Mouse (Mus musculus): ENCODE results near the gene Rnf151. TPM values are rescaled to one million over a fixed set of nuclear protein-coding genes. Genes with fewer than 3 reads are reported as not detected.
A peak's percentile ranks its signal among the peaks of the same experiment; 100 is the strongest.
"Not testable (repeated sequence)": the region's sequence is repeated elsewhere in the genome, so short reads cannot be mapped to it uniquely, and the experiment has no call there.

Rnf151 gene
- total and polyA plus RNA-seq, 3 experiments: 0.68 TPM; not detected in 2

DNA sequence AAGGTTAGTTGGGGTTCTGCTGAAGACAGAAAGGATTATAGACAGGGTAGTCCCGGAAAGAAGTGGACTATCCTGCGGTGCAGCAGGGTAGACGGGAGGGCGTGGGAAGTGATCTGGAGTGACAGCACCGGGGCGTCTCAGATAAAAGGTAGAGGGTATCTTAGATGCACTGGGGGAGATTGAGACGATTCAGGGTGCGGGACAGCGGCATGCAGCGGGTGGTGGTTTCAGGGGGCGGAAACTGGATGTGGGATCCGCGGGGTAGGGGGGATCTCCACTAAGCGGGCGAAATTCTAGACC is 6.0 kb upstream of the Rnf151 start:
- Histone ChIP-seq H3K4me3 (peak overlapping the region; percentile 73), H3K27ac (peak overlapping the region; percentile 98), H3K27me3 (ENCODE audit: control insufficient read depth, insufficient read depth, low read length) (no peaks in the 10 kb centered on the region), H3K4me1 (ENCODE audit: control insufficient read depth, insufficient read depth, low read length) (peaks cover 7% of the 10 kb centered on the region), H3K9ac (ENCODE audit: low read depth, low read length) (peak overlapping the region; percentile 97), H3K79me2 (replicated peaks; ENCODE audit: control insufficient read depth, insufficient read depth, low read length) (no peaks in the 10 kb centered on the region), H3K36me3 (ENCODE audit: control insufficient read depth, insufficient read depth, low read length) (peaks cover 12% of the 10 kb centered on the region)
- intact Hi-C loops (cut with DNase I): no loop called here
- WGBS: under 1% methylated on average over 15 of the region's 15 CpGs
- TF ChIP-seq EP300 (IDR thresholded peaks at IDR 0.05; ENCODE audit: insufficient read depth, low read depth, low read length): no peak
- TF ChIP-seq POLR2A (IDR thresholded peaks at IDR 0.05; ENCODE audit: insufficient read depth, low read depth, low read length): no peak
- TF ChIP-seq CTCF (IDR thresholded peaks at IDR 0.05): no peak
- DNase-seq: no peak

DNA sequence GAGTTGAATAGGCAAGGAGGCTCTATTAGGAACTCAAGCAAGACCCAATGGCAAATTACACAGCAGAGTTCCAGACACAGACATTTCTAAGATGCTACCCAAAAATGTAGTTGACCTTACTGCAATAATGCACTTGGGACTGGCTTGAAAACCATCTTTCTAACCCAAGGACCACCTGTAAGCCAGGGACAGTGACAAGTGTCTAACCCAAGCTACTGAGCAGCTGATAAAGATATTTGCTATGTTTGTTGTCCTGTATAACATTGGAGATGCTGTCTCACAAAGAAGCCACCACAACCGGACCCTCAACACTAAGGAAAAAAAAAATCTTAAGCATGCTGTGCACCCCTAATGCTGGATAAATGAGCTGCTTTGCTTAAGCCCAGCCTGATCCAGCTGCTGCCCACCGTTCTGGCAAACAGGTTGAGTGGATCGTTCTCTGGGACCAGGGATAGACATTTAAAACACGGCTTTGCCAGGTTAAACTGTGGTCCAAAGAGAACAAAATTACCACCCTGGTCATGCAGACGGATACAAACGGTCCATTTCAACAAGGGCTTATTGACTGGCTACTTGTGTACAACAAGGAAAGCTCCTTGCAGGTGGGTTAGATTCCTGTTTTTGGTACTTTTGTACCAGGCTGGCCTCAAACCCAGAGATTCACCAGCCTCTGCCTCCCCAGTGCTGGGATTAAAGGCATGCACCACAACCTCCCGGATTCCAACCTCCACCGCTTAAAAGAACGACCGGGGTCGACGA is 5.4 kb upstream of the Rnf151 start:
- H3K79me2 ChIP-seq (replicated peaks; ENCODE audit: control insufficient read depth, insufficient read depth, low read length): no peaks in the 10 kb centered on the region
- peak overlapping the region; percentile 73 for H3K4me3 ChIP-seq
- peak overlapping the region; percentile 98 for H3K27ac ChIP-seq
- H3K27me3 ChIP-seq (ENCODE audit: control insufficient read depth, insufficient read depth, low read length): no peaks in the 10 kb centered on the region
- peaks cover 12% of the 10 kb centered on the region for H3K36me3 ChIP-seq (ENCODE audit: control insufficient read depth, insufficient read depth, low read length)
- peaks cover 7% of the 10 kb centered on the region for H3K4me1 ChIP-seq (ENCODE audit: control insufficient read depth, insufficient read depth, low read length)
- peak overlapping the region; percentile 97 for H3K9ac ChIP-seq (ENCODE audit: low read depth, low read length)
- under 1% methylated on average over 12 of the region's 12 CpGs for WGBS
- no peak for DNase-seq
- intact Hi-C loops (cut with DNase I): no loop called here
- TF ChIP-seq POLR2A (IDR thresholded peaks at IDR 0.05; ENCODE audit: insufficient read depth, low read depth, low read length): no peak
- no peak for TF ChIP-seq EP300 (IDR thresholded peaks at IDR 0.05; ENCODE audit: insufficient read depth, low read depth, low read length)
- no peak for TF ChIP-seq CTCF (IDR thresholded peaks at IDR 0.05)

DNA sequence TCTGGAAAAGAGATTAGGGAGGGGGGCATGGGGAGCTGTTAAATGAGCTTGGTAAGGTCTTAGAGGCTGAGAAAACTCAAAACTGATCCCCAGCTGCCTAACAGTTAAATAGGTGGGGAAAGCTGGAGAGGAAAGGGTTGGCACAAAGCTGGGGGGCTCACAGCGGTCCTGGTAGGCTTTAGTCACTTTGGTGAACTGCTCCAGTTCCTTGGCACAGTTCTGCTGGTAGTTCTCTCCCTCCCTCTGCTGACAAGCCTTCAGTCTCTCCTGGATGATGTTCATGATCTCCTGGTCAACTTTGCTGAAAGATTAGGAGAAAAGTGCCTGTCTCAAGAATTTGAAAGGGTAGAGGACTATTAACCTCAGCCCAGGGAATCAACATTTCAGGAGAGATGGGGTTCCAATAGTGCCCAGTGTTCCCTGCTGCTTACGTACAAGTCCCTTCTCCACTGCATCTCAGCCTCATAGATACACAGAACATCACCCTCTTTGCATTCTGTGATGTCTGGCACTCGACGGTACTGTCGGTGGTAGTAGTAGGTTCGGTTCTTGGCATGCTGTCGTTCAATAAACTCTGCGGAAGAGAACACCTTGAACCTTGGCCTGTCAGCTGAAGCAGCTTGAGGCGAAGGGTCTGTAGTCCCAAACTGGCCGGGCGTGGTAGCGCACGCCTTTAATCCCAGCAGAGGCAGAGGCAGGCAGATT is 4.5 kb upstream of the Rnf151 start:
- H3K9ac ChIP-seq (ENCODE audit: low read depth, low read length): 0 out of 2 replicates have a peak overlapping the region, but pooled peaks have one; percentile 8
- H3K27ac ChIP-seq: no peak overlapping the region
- intact Hi-C loops (cut with DNase I): no loop called here
- 27% methylated on average over 13 of the region's 13 CpGs for WGBS
- H3K27me3 ChIP-seq (ENCODE audit: control insufficient read depth, insufficient read depth, low read length): no peaks in the 10 kb centered on the region
- H3K4me1 ChIP-seq (ENCODE audit: control insufficient read depth, insufficient read depth, low read length): peaks cover 7% of the 10 kb centered on the region
- no peaks in the 10 kb centered on the region for H3K79me2 ChIP-seq (replicated peaks; ENCODE audit: control insufficient read depth, insufficient read depth, low read length)
- no peak for DNase-seq
- peaks cover 12% of the 10 kb centered on the region for H3K36me3 ChIP-seq (ENCODE audit: control insufficient read depth, insufficient read depth, low read length)
- no peak for TF ChIP-seq POLR2A (IDR thresholded peaks at IDR 0.05; ENCODE audit: insufficient read depth, low read depth, low read length)
- no peak for TF ChIP-seq EP300 (IDR thresholded peaks at IDR 0.05; ENCODE audit: insufficient read depth, low read depth, low read length)
- TF ChIP-seq CTCF (IDR thresholded peaks at IDR 0.05): no peak
- H3K4me3 ChIP-seq: no peak overlapping the region

GRCm38 (mm10) chr17:24721383-24721955 is 3.6 kb upstream of the Rnf151 start:
- Histone ChIP-seq H3K9ac (ENCODE audit: low read depth, low read length) (peak overlapping the region; percentile 23; the same call in 1 of the 2 replicates), H3K36me3 (ENCODE audit: control insufficient read depth, insufficient read depth, low read length) (peaks cover 12% of the 10 kb centered on the region)
- H3K79me2 ChIP-seq (replicated peaks; ENCODE audit: control insufficient read depth, insufficient read depth, low read length); H3K27ac ChIP-seq; H3K4me1 ChIP-seq (ENCODE audit: control insufficient read depth, insufficient read depth, low read length); intact Hi-C loops (cut with DNase I); DNase-seq; H3K4me3 ChIP-seq; H3K27me3 ChIP-seq (ENCODE audit: control insufficient read depth, insufficient read depth, low read length): not testable (repeated sequence)
- TF ChIP-seq POLR2A (IDR thresholded peaks at IDR 0.05; ENCODE audit: insufficient read depth, low read depth, low read length): 0 out of 2 replicates have a peak, but pooled peaks have one; percentile 27
- WGBS: 28% methylated on average over 7 of the region's 7 CpGs

- H3K4me3 ChIP-seq: peak overlapping the region; percentile 74
- DNase-seq; intact Hi-C loops (cut with DNase I); H3K27me3 ChIP-seq (ENCODE audit: control insufficient read depth, insufficient read depth, low read length); H3K79me2 ChIP-seq (replicated peaks; ENCODE audit: control insufficient read depth, insufficient read depth, low read length); H3K4me1 ChIP-seq (ENCODE audit: control insufficient read depth, insufficient read depth, low read length): not testable (repeated sequence)
- WGBS: 1% methylated on average over 11 of the region's 11 CpGs
- H3K27ac ChIP-seq: peak overlapping the region; percentile 22
- H3K9ac ChIP-seq (ENCODE audit: low read depth, low read length): peak overlapping the region; percentile 69
- H3K36me3 ChIP-seq (ENCODE audit: control insufficient read depth, insufficient read depth, low read length): peaks cover 12% of the 10 kb centered on the region
Measured at GRCm38 (mm10) chr17:24720616-24721015, 2.8 kb upstream of the Rnf151 start.
